Mouse (Mus musculus): Measurements from ENCODE around the gene Tmem230.

The Tmem230 gene

GRCm38 (mm10) chr2:132233985-132234765 is 13.4 kb downstream of the Tmem230 start:
- in situ Hi-C loops (cut with MboI, MseI) = loop anchor here in 1 of 2 experiments (25.0 kb wide), 1 partner anchor 247 kb away; no protein-coding TSS in a partner anchor

- in situ Hi-C loops (cut with MboI, MseI) = loop anchor here in 1 of 2 experiments (25.0 kb wide), 1 partner anchor 245 kb away; no protein-coding TSS in a partner anchor
Measured at GRCm38 (mm10) chr2:132232413-132232945, 15.1 kb downstream of the Tmem230 start.

GRCm38 (mm10) chr2:132224359-132224758 is 23.2 kb downstream of the Tmem230 start:
- in situ Hi-C loops (cut with MboI, MseI) = loop anchor here in 1 of 2 experiments (5.0 kb wide), 1 partner anchor 247 kb away; no protein-coding TSS in a partner anchor

GRCm38 (mm10) chr2:132221611-132222073 is 26.0 kb downstream of the Tmem230 start:
- in situ Hi-C loops (cut with MboI, MseI) = loop anchor here in 1 of 2 experiments (5.0 kb wide), 1 partner anchor 244 kb away; no protein-coding TSS in a partner anchor

GRCm38 (mm10) chr2:132211995-132212656 is 35.5 kb downstream of the Tmem230 start:
- in situ Hi-C loops (cut with MboI, MseI) = no loop called here

- in situ Hi-C loops (cut with MboI, MseI) = no loop called here
Measured at GRCm38 (mm10) chr2:132210806-132211312, 36.7 kb downstream of the Tmem230 start.

GRCm38 (mm10) chr2:132208246-132208881 is 39.2 kb downstream of the Tmem230 start:
- in situ Hi-C loops (cut with MboI, MseI) = no loop called here

- in situ Hi-C loops (cut with MboI, MseI) = no loop called here
Measured at GRCm38 (mm10) chr2:132206316-132206881, 41.2 kb downstream of the Tmem230 start.

- in situ Hi-C loops (cut with MboI, MseI) = no loop called here
Measured at GRCm38 (mm10) chr2:132205549-132205948, 42.1 kb downstream of the Tmem230 start.

- in situ Hi-C loops (cut with MboI, MseI) = no loop called here
Measured at GRCm38 (mm10) chr2:132203773-132204172, 43.8 kb downstream of the Tmem230 start.

- in situ Hi-C loops (cut with MboI, MseI) = no loop called here
Measured at GRCm38 (mm10) chr2:132203186-132203585, 44.4 kb downstream of the Tmem230 start.

- in situ Hi-C loops (cut with MboI, MseI) = loop anchor here in 1 of 2 experiments (10.0 kb wide), 1 partner anchor 1463 kb away; no protein-coding TSS in a partner anchor
Measured at GRCm38 (mm10) chr2:132198017-132198933, 49.3 kb downstream of the Tmem230 start.

GRCm38 (mm10) chr2:132195602-132196001 is 52.0 kb downstream of the Tmem230 start:
- in situ Hi-C loops (cut with MboI, MseI) = loop anchor here in 1 of 2 experiments (10.0 kb wide), 1 partner anchor 1461 kb away; no protein-coding TSS in a partner anchor

GRCm38 (mm10) chr2:132190602-132191161 is 56.9 kb downstream of the Tmem230 start:
- in situ Hi-C loops (cut with MboI, MseI) = loop anchor here in 1 of 2 experiments (10.0 kb wide), 1 partner anchor 1456 kb away; no protein-coding TSS in a partner anchor

Measured in T-helper 17 cell (primary cell).